Mouse (Mus musculus) CD4-positive helper T cell, adult 2 months (primary cell): ENCODE data around the gene Braf.

Experiments
- DNase-seq: peaks from one replicate; pipeline ENCODE4 v3.0.0-alpha.2; 2012; ENCODE audit warnings: low read depth, missing footprints, low spot score

The Braf gene

GRCm38 (mm10) chr6:39556900-39557659 is 168.2 kb downstream of the Braf start:
- no peak for DNase-seq

DNA sequence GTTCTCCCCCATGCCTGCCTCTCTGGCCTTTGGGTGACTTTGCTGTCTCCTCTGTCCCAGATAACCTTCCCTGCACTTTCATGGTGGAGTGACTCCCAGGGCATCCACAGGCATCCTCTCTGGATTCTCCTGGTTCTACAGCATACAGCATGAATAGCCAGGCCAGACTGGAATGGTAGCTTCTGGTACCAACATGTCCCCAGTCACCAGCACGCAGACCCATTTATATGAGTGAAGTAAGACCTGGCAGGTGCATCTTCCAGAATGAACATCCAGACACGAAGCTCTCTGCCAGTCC is 169.7 kb downstream of the Braf start:
- DNase-seq, result no peak

DNA sequence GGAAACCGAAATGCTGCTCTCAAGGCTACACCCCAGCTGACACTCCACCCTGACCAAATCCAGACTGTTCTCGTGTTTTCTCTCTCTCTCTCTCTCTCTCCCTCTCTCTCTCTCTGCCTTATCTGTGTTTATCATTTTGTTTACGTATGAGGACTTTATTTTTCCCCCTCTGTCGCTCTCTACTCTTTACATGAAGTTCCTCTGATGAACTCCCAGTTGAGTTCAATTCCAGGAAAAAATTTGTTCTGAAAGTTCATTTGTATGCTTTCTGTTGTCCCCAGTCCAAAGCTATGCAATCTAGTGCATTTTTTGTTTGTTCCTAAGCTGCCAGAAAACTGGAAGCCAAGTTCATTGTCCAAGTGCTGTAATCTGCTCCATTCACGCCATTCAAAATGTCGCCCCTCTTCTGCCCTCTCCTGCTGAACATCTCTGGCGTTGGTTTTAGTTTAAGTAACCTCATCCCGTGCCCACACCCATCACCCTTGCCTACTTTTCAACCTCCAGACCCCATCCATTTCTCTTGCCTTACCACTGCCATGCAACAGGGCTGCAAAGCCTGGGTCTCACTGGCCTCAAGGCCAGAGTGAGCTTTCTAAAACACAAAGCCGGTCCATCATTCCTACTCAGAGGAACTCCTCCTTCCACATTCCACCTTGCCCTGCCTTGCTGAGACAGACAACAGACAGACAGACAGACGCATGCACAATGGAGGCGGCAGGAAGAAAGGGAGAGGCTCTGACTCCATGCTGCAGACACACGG is 170.2 kb downstream of the Braf start:
- no peak for DNase-seq
